Mouse (Mus musculus) testis, postnatal 10 days (tissue): ENCODE results near the gene A930018P22Rik.

Experiments
- DNase-seq: peaks from one replicate; pipeline ENCODE4 v3.0.0; 2021; ENCODE audit warnings: low spot score

A930018P22Rik gene

DNA sequence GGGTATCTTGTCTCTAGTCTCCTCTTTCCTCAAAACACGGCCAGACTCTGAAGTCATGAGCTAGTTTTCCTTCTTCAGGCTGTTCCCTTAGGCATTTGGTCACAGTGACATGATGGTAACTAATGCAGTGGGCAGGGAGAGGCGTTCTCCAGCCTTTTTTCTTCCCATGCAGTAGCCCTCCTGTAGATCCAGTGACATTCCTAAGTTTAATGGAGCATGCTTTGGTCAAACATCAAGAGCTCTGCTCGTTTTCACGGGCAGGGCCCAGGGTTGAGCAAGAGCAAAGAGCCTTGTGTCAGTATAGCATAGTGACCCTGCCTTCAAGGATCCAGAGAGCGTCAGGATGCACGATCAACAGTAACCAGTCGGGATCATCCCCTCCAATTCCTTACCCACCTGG, 40.8 kb downstream of the A930018P22Rik start:
- DNase-seq: no peak

DNA sequence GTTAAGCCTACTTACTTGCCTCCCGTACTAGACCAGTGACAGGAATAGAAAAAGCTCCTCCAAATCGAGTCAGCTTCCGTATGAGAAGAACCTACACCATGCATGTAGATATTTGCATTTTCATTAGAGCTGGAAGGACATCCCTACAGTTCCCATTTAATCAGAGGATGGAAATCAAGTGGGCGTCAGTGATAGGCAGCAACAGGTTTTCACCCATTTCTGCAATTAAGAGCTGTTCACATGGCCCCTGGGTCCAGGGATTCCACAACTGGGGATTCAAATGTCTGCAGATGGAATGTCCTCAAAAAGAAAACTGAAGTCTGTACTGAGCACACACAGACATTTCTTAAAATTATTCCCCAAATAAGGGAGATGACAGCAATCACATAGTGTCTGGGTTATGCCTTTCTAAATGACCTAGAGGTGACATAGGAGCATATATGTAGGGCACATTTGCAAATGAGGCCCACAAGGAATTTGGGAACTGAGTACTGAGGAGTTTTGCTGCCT, 41.5 kb downstream of the A930018P22Rik start:
- DNase-seq: no peak

DNA sequence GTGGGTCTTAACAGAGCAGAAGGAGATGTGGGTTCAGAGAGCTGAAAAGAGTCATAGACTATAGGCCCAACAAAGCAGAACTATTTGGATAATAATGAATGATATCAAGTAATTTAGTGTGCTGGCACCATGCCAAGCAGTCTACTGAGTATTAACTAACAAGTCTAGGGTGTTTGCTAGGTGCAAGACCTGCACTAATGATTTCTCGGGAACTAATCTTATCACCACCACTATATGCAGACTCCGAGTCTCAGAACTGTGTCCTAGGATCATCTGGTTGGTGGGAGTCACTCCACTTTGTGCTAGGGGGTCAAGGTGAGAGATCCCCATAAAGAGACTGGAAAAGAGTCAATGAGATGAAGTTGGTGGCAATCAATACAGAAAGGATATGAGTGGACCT, 43.1 kb downstream of the A930018P22Rik start:
- DNase-seq: no peak

DNA sequence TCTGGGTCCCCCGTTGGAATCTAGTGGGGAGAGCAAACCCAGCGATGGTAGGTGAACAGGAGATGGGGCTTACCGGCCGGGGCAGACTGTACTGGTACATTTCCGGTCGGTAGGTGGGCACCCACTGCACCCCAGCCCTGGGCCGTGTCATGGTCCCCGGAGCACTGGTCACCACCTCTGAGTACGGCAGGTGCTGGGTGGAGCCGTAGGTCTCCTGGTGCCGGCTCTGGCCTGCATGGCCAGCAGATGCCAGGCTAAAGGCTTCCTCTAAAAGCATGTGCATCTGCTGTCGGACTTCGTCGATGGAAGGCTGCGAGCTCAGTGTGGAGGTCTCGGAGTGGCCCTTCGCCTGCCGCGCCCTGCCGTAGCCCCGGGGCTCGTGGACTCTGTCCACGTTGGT, 45.2 kb downstream of the A930018P22Rik start:
- no peak for DNase-seq

DNA sequence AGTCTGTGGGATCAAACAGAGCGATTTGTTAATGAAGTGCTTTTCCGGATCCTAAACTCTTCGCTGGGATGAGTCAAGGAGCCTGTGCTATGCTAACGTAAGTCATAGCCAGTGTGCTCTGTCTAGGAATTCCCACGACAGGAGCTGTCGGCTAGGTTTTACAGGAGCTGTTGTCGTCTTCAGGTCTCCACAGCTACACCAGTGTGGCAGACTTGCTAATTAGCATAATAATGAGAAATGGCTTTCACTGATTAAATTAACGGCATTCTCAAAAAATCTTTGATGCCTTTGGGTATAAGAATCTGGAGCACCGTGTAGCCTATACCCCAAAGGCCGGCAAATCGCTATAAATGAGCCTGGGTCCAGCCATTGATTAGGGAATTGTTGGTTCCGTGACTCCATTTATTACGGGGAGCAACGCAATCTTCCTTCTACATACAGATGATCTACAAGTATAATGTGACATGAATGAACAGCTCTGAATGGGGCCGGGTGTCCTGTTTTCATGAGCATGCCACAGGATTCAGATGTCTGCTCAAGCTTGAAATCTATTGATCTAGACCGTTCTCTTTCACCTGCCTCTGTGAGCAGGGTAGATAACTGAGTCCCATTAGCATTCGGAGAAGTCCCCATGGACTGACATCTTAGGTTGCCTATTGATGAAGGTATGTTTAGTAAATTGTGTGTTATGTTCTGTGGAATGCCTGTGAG, 45.8 kb downstream of the A930018P22Rik start:
- no peak for DNase-seq

GRCm38 (mm10) chr2:104172695-104173348, 50.3 kb downstream of the A930018P22Rik start:
- no peak for DNase-seq

GRCm38 (mm10) chr2:104173431-104173830, 50.9 kb downstream of the A930018P22Rik start:
- DNase-seq: no peak
